Mouse (Mus musculus): ENCODE data around the gene Nrp1. TPM values are rescaled to one million over a fixed set of nuclear protein-coding genes. Genes with fewer than 3 reads are reported as not detected.

Nrp1 gene
- polyA plus RNA-seq, 1 experiment from 2014 or later, result 17.7 TPM

- H3K27ac ChIP-seq, result no peak overlapping the region
- H3K4me1 ChIP-seq, result no peaks in the 10 kb centered on the region
- no peak overlapping the region for H3K4me3 ChIP-seq
- no peaks in the 10 kb centered on the region for H3K9me3 ChIP-seq
- no peaks in the 10 kb centered on the region for H3K36me3 ChIP-seq (replicated peaks)
- no peaks in the 10 kb centered on the region for H3K27me3 ChIP-seq (ENCODE audit: poor library complexity, severe bottlenecking)
- DNase-seq (ENCODE audit: extremely low spot score, low spot score), result no peak
- 91% methylated on average over 4 of the region's 4 CpGs for WGBS
These were observed 105.7 kb downstream of the Nrp1 start for GRCm38 (mm10) chr8:128464056-128464623.

- Histone ChIP-seq H3K27ac (no peak overlapping the region), H3K4me3 (no peak overlapping the region), H3K9me3 (no peaks in the 10 kb centered on the region), H3K27me3 (ENCODE audit: poor library complexity, severe bottlenecking) (no peaks in the 10 kb centered on the region), H3K4me1 (no peaks in the 10 kb centered on the region), H3K36me3 (replicated peaks) (no peaks in the 10 kb centered on the region)
- no peak for DNase-seq (ENCODE audit: extremely low spot score, low spot score)
- 97% methylated on average over 2 of the region's 2 CpGs for WGBS
These were observed 107.1 kb downstream of the Nrp1 start for GRCm38 (mm10) chr8:128465553-128465952.

GRCm38 (mm10) chr8:128466681-128467430 is 108.5 kb downstream of the Nrp1 start:
- no peaks in the 10 kb centered on the region for H3K4me1 ChIP-seq
- 89% methylated on average over 4 of the region's 4 CpGs for WGBS

GRCm38 (mm10) chr8:128470097-128470496 is 111.7 kb downstream of the Nrp1 start:
- H3K36me3 ChIP-seq (replicated peaks), result no peaks in the 10 kb centered on the region
- no peaks in the 10 kb centered on the region for H3K27me3 ChIP-seq (ENCODE audit: poor library complexity, severe bottlenecking)
- H3K9me3 ChIP-seq, result no peaks in the 10 kb centered on the region
- WGBS, result 80% methylated on average over 2 of the region's 2 CpGs
- no peaks in the 10 kb centered on the region for H3K4me1 ChIP-seq
- no peak overlapping the region for H3K4me3 ChIP-seq
- no peak for DNase-seq (ENCODE audit: extremely low spot score, low spot score)
- H3K27ac ChIP-seq, result no peak overlapping the region

More at GRCm38 (mm10) chr8:128466681-128467430, 108.5 kb downstream of the Nrp1 start:
- no peak for DNase-seq (ENCODE audit: extremely low spot score, low spot score)
- Histone ChIP-seq H3K27ac (no peak overlapping the region), H3K27me3 (ENCODE audit: poor library complexity, severe bottlenecking) (no peaks in the 10 kb centered on the region), H3K9me3 (no peaks in the 10 kb centered on the region), H3K4me3 (no peak overlapping the region), H3K36me3 (replicated peaks) (no peaks in the 10 kb centered on the region)

GRCm38 (mm10) chr8:128471186-128471585 is 112.8 kb downstream of the Nrp1 start:
- H3K4me1 ChIP-seq, result no peaks in the 10 kb centered on the region
- no peak overlapping the region for H3K4me3 ChIP-seq
- no peak for DNase-seq (ENCODE audit: extremely low spot score, low spot score)
- 81% methylated on average over 2 of the region's 2 CpGs for whole genome bisulfite sequencing
- no peaks in the 10 kb centered on the region for H3K27me3 ChIP-seq (ENCODE audit: poor library complexity, severe bottlenecking)
- H3K27ac ChIP-seq, result no peak overlapping the region
- no peaks in the 10 kb centered on the region for H3K36me3 ChIP-seq (replicated peaks)
- no peaks in the 10 kb centered on the region for H3K9me3 ChIP-seq

GRCm38 (mm10) chr8:128472871-128473270 is 114.5 kb downstream of the Nrp1 start:
- no peak for DNase-seq (ENCODE audit: extremely low spot score, low spot score)
- Histone ChIP-seq H3K9me3 (no peaks in the 10 kb centered on the region), H3K4me1 (no peaks in the 10 kb centered on the region), H3K36me3 (replicated peaks) (no peaks in the 10 kb centered on the region), H3K27ac (no peak overlapping the region), H3K27me3 (ENCODE audit: poor library complexity, severe bottlenecking) (no peaks in the 10 kb centered on the region), H3K4me3 (no peak overlapping the region)
- 98% methylated on average over 2 of the region's 2 CpGs for WGBS

GRCm38 (mm10) chr8:128473456-128474239 is 115.2 kb downstream of the Nrp1 start:
- no peaks in the 10 kb centered on the region for H3K9me3 ChIP-seq
- no peaks in the 10 kb centered on the region for H3K36me3 ChIP-seq (replicated peaks)
- no peak for DNase-seq (ENCODE audit: extremely low spot score, low spot score)
- no peak overlapping the region for H3K4me3 ChIP-seq
- H3K27me3 ChIP-seq (ENCODE audit: poor library complexity, severe bottlenecking), result no peaks in the 10 kb centered on the region
- no peaks in the 10 kb centered on the region for H3K4me1 ChIP-seq
- no peak overlapping the region for H3K27ac ChIP-seq
- 83% methylated on average over 5 of the region's 5 CpGs for WGBS

- Histone ChIP-seq H3K4me3 (no peak overlapping the region), H3K4me1 (no peaks in the 10 kb centered on the region), H3K27me3 (ENCODE audit: poor library complexity, severe bottlenecking) (no peaks in the 10 kb centered on the region), H3K9me3 (no peaks in the 10 kb centered on the region), H3K27ac (no peak overlapping the region), H3K36me3 (replicated peaks) (no peaks in the 10 kb centered on the region)
- no peak for DNase-seq (ENCODE audit: extremely low spot score, low spot score)
- 60% methylated on average over 2 of the region's 2 CpGs for WGBS
These were observed 116.2 kb downstream of the Nrp1 start for GRCm38 (mm10) chr8:128474614-128475013.

- no peaks in the 10 kb centered on the region for H3K27me3 ChIP-seq (ENCODE audit: poor library complexity, severe bottlenecking)
- H3K36me3 ChIP-seq (replicated peaks), result no peaks in the 10 kb centered on the region
- no peaks in the 10 kb centered on the region for H3K4me1 ChIP-seq
- no peak overlapping the region for H3K27ac ChIP-seq
- WGBS, result 77% methylated on average over 1 of the region's 1 CpGs
- no peaks in the 10 kb centered on the region for H3K9me3 ChIP-seq
- DNase-seq (ENCODE audit: extremely low spot score, low spot score), result no peak
- no peak overlapping the region for H3K4me3 ChIP-seq
These were observed 117.8 kb downstream of the Nrp1 start for GRCm38 (mm10) chr8:128476206-128476605.

GRCm38 (mm10) chr8:128478017-128478416 is 119.6 kb downstream of the Nrp1 start:
- Histone ChIP-seq H3K27ac (no peak overlapping the region), H3K36me3 (replicated peaks) (no peaks in the 10 kb centered on the region), H3K4me3 (no peak overlapping the region), H3K9me3 (no peaks in the 10 kb centered on the region), H3K27me3 (ENCODE audit: poor library complexity, severe bottlenecking) (no peaks in the 10 kb centered on the region), H3K4me1 (no peaks in the 10 kb centered on the region)
- no peak for DNase-seq (ENCODE audit: extremely low spot score, low spot score)
- 82% methylated on average over 4 of the region's 4 CpGs for WGBS

- Histone ChIP-seq H3K4me3 (no peak overlapping the region), H3K9me3 (no peaks in the 10 kb centered on the region), H3K4me1 (no peaks in the 10 kb centered on the region), H3K27me3 (ENCODE audit: poor library complexity, severe bottlenecking) (peaks cover 2% of the 10 kb centered on the region; the same call in 1 of the 2 replicates), H3K36me3 (replicated peaks) (no peaks in the 10 kb centered on the region), H3K27ac (no peak overlapping the region)
- WGBS, result 80% methylated on average over 5 of the region's 5 CpGs
- no peak for DNase-seq (ENCODE audit: extremely low spot score, low spot score)
These were observed 121.1 kb downstream of the Nrp1 start for GRCm38 (mm10) chr8:128479309-128480013.

- WGBS, result 89% methylated on average over 8 of the region's 8 CpGs
- Histone ChIP-seq H3K27ac (no peak overlapping the region), H3K27me3 (ENCODE audit: poor library complexity, severe bottlenecking) (peaks cover 18% of the 10 kb centered on the region), H3K4me1 (no peaks in the 10 kb centered on the region), H3K4me3 (no peak overlapping the region), H3K9me3 (no peaks in the 10 kb centered on the region), H3K36me3 (replicated peaks) (no peaks in the 10 kb centered on the region)
- no peak for DNase-seq (ENCODE audit: extremely low spot score, low spot score)
These were observed 122.7 kb downstream of the Nrp1 start for GRCm38 (mm10) chr8:128480896-128481665.
